Mouse (Mus musculus): Measurements from ENCODE around the gene Tmem163. TPM values are rescaled to one million over a fixed set of nuclear protein-coding genes. Genes with fewer than 3 reads are reported as not detected.

Tmem163 gene
- polyA plus RNA-seq, 1 experiment, result 2.5 TPM

- Histone ChIP-seq H3K27me3 (replicated peaks; ENCODE audit: control insufficient read depth, insufficient read depth, low read length) (no peaks in the 10 kb centered on the region), H3K4me1 (ENCODE audit: control insufficient read depth, insufficient read depth, low read length) (no peaks in the 10 kb centered on the region), H3K4me3 (ENCODE audit: insufficient read depth, low read depth, low read length) (no peak overlapping the region), H3K27ac (ENCODE audit: insufficient read depth, low read depth, low read length) (no peak overlapping the region), H3K36me3 (ENCODE audit: control insufficient read depth, insufficient read depth, low read length) (no peaks in the 10 kb centered on the region)
- DNase-seq, result no peak
- WGBS, result 80% methylated on average over 17 of the region's 17 CpGs
- TF ChIP-seq CTCF (conservative IDR thresholded peaks at IDR 0.05; ENCODE audit: insufficient read depth, insufficient read length, low read depth, low read length) (no peak), POLR2A (IDR thresholded peaks at IDR 0.05; ENCODE audit: low read depth, low read length) (no peak)
Observed at GRCm38 (mm10) chr1:127500701-127501100, 178.6 kb downstream of the Tmem163 start.

GRCm38 (mm10) chr1:127500219-127500618 lies 179.1 kb downstream of the Tmem163 start:
- Histone ChIP-seq H3K27ac (ENCODE audit: insufficient read depth, low read depth, low read length) (no peak overlapping the region), H3K4me3 (ENCODE audit: insufficient read depth, low read depth, low read length) (no peak overlapping the region), H3K36me3 (ENCODE audit: control insufficient read depth, insufficient read depth, low read length) (no peaks in the 10 kb centered on the region), H3K4me1 (ENCODE audit: control insufficient read depth, insufficient read depth, low read length) (no peaks in the 10 kb centered on the region), H3K27me3 (replicated peaks; ENCODE audit: control insufficient read depth, insufficient read depth, low read length) (no peaks in the 10 kb centered on the region)
- peak; percentile 73 for DNase-seq
- TF ChIP-seq POLR2A (IDR thresholded peaks at IDR 0.05; ENCODE audit: low read depth, low read length) (no peak), CTCF (conservative IDR thresholded peaks at IDR 0.05; ENCODE audit: insufficient read depth, insufficient read length, low read depth, low read length) (peak; percentile 85)
- WGBS, result 9% methylated on average over 8 of the region's 8 CpGs

- no peak for DNase-seq
- no peaks in the 10 kb centered on the region for H3K36me3 ChIP-seq (ENCODE audit: control insufficient read depth, insufficient read depth, low read length)
- H3K4me1 ChIP-seq (ENCODE audit: control insufficient read depth, insufficient read depth, low read length), result no peaks in the 10 kb centered on the region
- 29% methylated on average over 9 of the region's 9 CpGs for WGBS
- TF ChIP-seq POLR2A (IDR thresholded peaks at IDR 0.05; ENCODE audit: low read depth, low read length) (no peak), CTCF (conservative IDR thresholded peaks at IDR 0.05; ENCODE audit: insufficient read depth, insufficient read length, low read depth, low read length) (no peak)
- H3K27ac ChIP-seq (ENCODE audit: insufficient read depth, low read depth, low read length), result no peak overlapping the region
- no peaks in the 10 kb centered on the region for H3K27me3 ChIP-seq (replicated peaks; ENCODE audit: control insufficient read depth, insufficient read depth, low read length)
- no peak overlapping the region for H3K4me3 ChIP-seq (ENCODE audit: insufficient read depth, low read depth, low read length)
Observed at GRCm38 (mm10) chr1:127498746-127499145, 180.6 kb downstream of the Tmem163 start.

- WGBS, result 27% methylated on average over 9 of the region's 9 CpGs
- peak; percentile 75 for DNase-seq
- H3K36me3 ChIP-seq (ENCODE audit: control insufficient read depth, insufficient read depth, low read length), result no peaks in the 10 kb centered on the region
- H3K27ac ChIP-seq (ENCODE audit: insufficient read depth, low read depth, low read length), result no peak overlapping the region
- no peaks in the 10 kb centered on the region for H3K4me1 ChIP-seq (ENCODE audit: control insufficient read depth, insufficient read depth, low read length)
- TF ChIP-seq CTCF (conservative IDR thresholded peaks at IDR 0.05; ENCODE audit: insufficient read depth, insufficient read length, low read depth, low read length) (peak; percentile 100), POLR2A (IDR thresholded peaks at IDR 0.05; ENCODE audit: low read depth, low read length) (no peak)
- no peak overlapping the region for H3K4me3 ChIP-seq (ENCODE audit: insufficient read depth, low read depth, low read length)
- no peaks in the 10 kb centered on the region for H3K27me3 ChIP-seq (replicated peaks; ENCODE audit: control insufficient read depth, insufficient read depth, low read length)
Observed at GRCm38 (mm10) chr1:127496737-127497543, 182.4 kb downstream of the Tmem163 start.

- WGBS, result 80% methylated on average over 4 of the region's 4 CpGs
- Histone ChIP-seq H3K4me3 (ENCODE audit: insufficient read depth, low read depth, low read length) (no peak overlapping the region), H3K36me3 (ENCODE audit: control insufficient read depth, insufficient read depth, low read length) (no peaks in the 10 kb centered on the region), H3K27ac (ENCODE audit: insufficient read depth, low read depth, low read length) (no peak overlapping the region), H3K27me3 (replicated peaks; ENCODE audit: control insufficient read depth, insufficient read depth, low read length) (no peaks in the 10 kb centered on the region), H3K4me1 (ENCODE audit: control insufficient read depth, insufficient read depth, low read length) (no peaks in the 10 kb centered on the region)
- DNase-seq, result peak; percentile 33
- TF ChIP-seq CTCF (conservative IDR thresholded peaks at IDR 0.05; ENCODE audit: insufficient read depth, insufficient read length, low read depth, low read length), result peak; percentile 57
- TF ChIP-seq POLR2A (IDR thresholded peaks at IDR 0.05; ENCODE audit: low read depth, low read length), result no peak
Observed at GRCm38 (mm10) chr1:127487161-127487560, 192.2 kb downstream of the Tmem163 start.

- WGBS, result 48% methylated on average over 7 of the region's 7 CpGs
- no peaks in the 10 kb centered on the region for H3K36me3 ChIP-seq (ENCODE audit: control insufficient read depth, insufficient read depth, low read length)
Observed at GRCm38 (mm10) chr1:127484826-127485225, 194.5 kb downstream of the Tmem163 start.

GRCm38 (mm10) chr1:127484188-127484587 lies 195.2 kb downstream of the Tmem163 start:
- 95% methylated on average over 8 of the region's 8 CpGs for WGBS
- peak; percentile 21 for DNase-seq

More at GRCm38 (mm10) chr1:127484826-127485225, 194.5 kb downstream of the Tmem163 start:
- Histone ChIP-seq H3K4me1 (ENCODE audit: control insufficient read depth, insufficient read depth, low read length) (no peaks in the 10 kb centered on the region), H3K4me3 (ENCODE audit: insufficient read depth, low read depth, low read length) (no peak overlapping the region), H3K27me3 (replicated peaks; ENCODE audit: control insufficient read depth, insufficient read depth, low read length) (no peaks in the 10 kb centered on the region), H3K27ac (ENCODE audit: insufficient read depth, low read depth, low read length) (no peak overlapping the region)
- no peak for TF ChIP-seq POLR2A (IDR thresholded peaks at IDR 0.05; ENCODE audit: low read depth, low read length)
- peak; percentile 63 for TF ChIP-seq CTCF (conservative IDR thresholded peaks at IDR 0.05; ENCODE audit: insufficient read depth, insufficient read length, low read depth, low read length)
- peak; percentile 45 for DNase-seq

More at GRCm38 (mm10) chr1:127484188-127484587, 195.2 kb downstream of the Tmem163 start:
- H3K36me3 ChIP-seq (ENCODE audit: control insufficient read depth, insufficient read depth, low read length), result no peaks in the 10 kb centered on the region
- no peak overlapping the region for H3K27ac ChIP-seq (ENCODE audit: insufficient read depth, low read depth, low read length)
- no peak for TF ChIP-seq POLR2A (IDR thresholded peaks at IDR 0.05; ENCODE audit: low read depth, low read length)
- TF ChIP-seq CTCF (conservative IDR thresholded peaks at IDR 0.05; ENCODE audit: insufficient read depth, insufficient read length, low read depth, low read length), result no peak
- H3K4me1 ChIP-seq (ENCODE audit: control insufficient read depth, insufficient read depth, low read length), result no peaks in the 10 kb centered on the region
- H3K27me3 ChIP-seq (replicated peaks; ENCODE audit: control insufficient read depth, insufficient read depth, low read length), result no peaks in the 10 kb centered on the region
- no peak overlapping the region for H3K4me3 ChIP-seq (ENCODE audit: insufficient read depth, low read depth, low read length)
